Mouse (Mus musculus) MEL (cell line): ENCODE measurements at regions not wholly inside any gene's neighbourhood (a gene's known extent, or its start where the extent isn't known, plus 50 kb on each side); places are given as distances from the start of the nearest gene placed in this dataset.

Experiments used
- BHLHE40 ChIP-seq: IDR thresholded peaks from 2 replicates; pipeline ENCODE4 v1.6.1; 2012; ENCODE audit warnings: low read depth, mild to moderate bottlenecking, inconsistent platforms, low read length, improper control_type of control experiment, borderline replicate concordance
- CTCF ChIP-seq, 3 experiments: IDR thresholded peaks in 2 of 3; conservative IDR thresholded peaks in 1 of 3; 2 replicates each; pipeline ENCODE4 v1.5.1; 2011 to 2012; ENCODE audit warnings: low read length in 3 of 3, low read depth in 2 of 3, mild to moderate bottlenecking in 2 of 3, improper control_type of control experiment in 1 of 3, inconsistent platforms in 1 of 3, mixed read lengths in 1 of 3, moderate library complexity in 1 of 3; ENCODE audit not compliant: control insufficient read depth in 1 of 3, insufficient read depth in 1 of 3, poor library complexity in 1 of 3, severe bottlenecking in 1 of 3
- E2F4 ChIP-seq: IDR thresholded peaks from 2 replicates; pipeline ENCODE4 v1.6.1; 2011; ENCODE audit warnings: low read depth, low read length, improper control_type of control experiment, borderline replicate concordance
- HCFC1 ChIP-seq: IDR thresholded peaks from 2 replicates; pipeline ENCODE4 v1.6.1; 2012; ENCODE audit warnings: low read depth, mild to moderate bottlenecking, inconsistent platforms, low read length, improper control_type of control experiment, moderate library complexity
- POLR2A ChIP-seq, 2 experiments: IDR thresholded peaks; 2 replicates each; pipeline ENCODE4 v1.6.1; 2011 to 2012; ENCODE audit warnings: low read length in 2 of 2, mild to moderate bottlenecking in 2 of 2, control low read depth in 1 of 2, improper control_type of control experiment in 1 of 2, low read depth in 1 of 2, moderate library complexity in 1 of 2; ENCODE audit not compliant: control insufficient read depth in 1 of 2, insufficient read depth in 1 of 2, poor library complexity in 1 of 2
- SIN3A ChIP-seq: IDR thresholded peaks from 2 replicates; pipeline ENCODE4 v1.6.1; 2012; ENCODE audit warnings: low read length, improper control_type of control experiment, inconsistent platforms
- ZC3H11A ChIP-seq: IDR thresholded peaks from 2 replicates; pipeline ENCODE4 v1.6.1; 2012; ENCODE audit warnings: low read depth, mild to moderate bottlenecking, inconsistent platforms, low read length, improper control_type of control experiment

DNA sequence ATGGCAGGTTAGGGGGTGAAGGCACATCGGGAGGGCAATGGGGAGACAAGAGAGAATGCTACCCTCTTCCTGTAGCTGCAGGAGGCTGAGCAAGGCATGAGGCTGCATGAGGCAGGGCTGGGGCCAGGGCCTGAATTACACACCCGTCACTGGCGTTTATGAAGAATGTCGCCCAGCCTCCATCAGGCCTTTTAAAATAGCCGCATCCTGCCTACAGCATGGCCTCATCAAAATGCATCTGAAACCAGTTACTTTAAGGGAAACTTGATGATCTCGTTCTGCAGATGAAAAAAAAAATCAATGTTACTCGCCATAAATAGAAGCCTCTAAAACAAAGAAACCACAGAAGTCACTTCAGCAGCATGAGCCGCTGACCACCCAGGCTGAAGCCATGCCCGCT, 208.3 kb downstream of the Prex1 start:
- TF ChIP-seq SIN3A: no peak
- TF ChIP-seq HCFC1: no peak
- no peak for TF ChIP-seq CTCF (IDR thresholded peaks at IDR 0.05 in 2 of 3, conservative IDR thresholded peaks at IDR 0.05 in 1 of 3; ENCODE audit: control insufficient read depth in 1 of 3, insufficient read depth in 1 of 3, low read depth in 2 of 3, low read length in 3 of 3, poor library complexity in 1 of 3, severe bottlenecking in 1 of 3)
- TF ChIP-seq BHLHE40: no peak
- TF ChIP-seq ZC3H11A: no peak
- no peak for TF ChIP-seq E2F4
- no peak for TF ChIP-seq POLR2A (IDR thresholded peaks at IDR 0.05; ENCODE audit: control insufficient read depth in 1 of 2, insufficient read depth in 1 of 2, low read depth in 1 of 2, low read length in 2 of 2, poor library complexity in 1 of 2)
